Mouse (Mus musculus): ENCODE measurements around the gene Vapa. TPM values are rescaled to one million over a fixed set of nuclear protein-coding genes. Genes with fewer than 3 reads are reported as not detected.

Gene Vapa
- total RNA-seq, 2 experiments from 2014 or later = 138 to 182 TPM

Other genes starting within 250 kb of the Vapa start
- not detected for gene Tmem232, start 72.8 kb downstream of the Vapa start, total RNA-seq (2021)
- gene Txndc2, start 28.6 kb upstream of the Vapa start, total RNA-seq (2021) = 10 to 100 TPM in 1 of 2 experiments, 1 to 10 TPM in 1; 2.7 to 26.0 TPM
- 10 to 100 TPM; 29.5 to 42.4 TPM for gene Rab31, start 159.2 kb upstream of the Vapa start, total RNA-seq (2021)
- gene Ppp4r1, start 169.0 kb upstream of the Vapa start, total RNA-seq (2021) = 10 to 100 TPM; 57.2 to 70.4 TPM

Measured in adrenal gland, adult 18-20 months (tissue).